Mouse (Mus musculus) hindbrain, embryonic 11.5 days (tissue): ENCODE results near the gene Tnfrsf26. TPM values are rescaled to one million over a fixed set of nuclear protein-coding genes. Genes with fewer than 3 reads are reported as not detected.
"Not testable (repeated sequence)": the region's sequence is repeated elsewhere in the genome, so short reads cannot be mapped to it uniquely, and the experiment has no call there.

ENCODE experiments used
- ATAC-seq: fragments of 200-750 bp; cut with Nextera tagmentation; 2 replicates; pipeline ENCODE4 v1.8.0; 2017; ENCODE audit warnings: mild to moderate bottlenecking, moderate TSS enrichment, moderate library complexity; ENCODE audit not compliant: low FRiP score
- DNase-seq: peaks from one replicate; pipeline ENCODE4 v3.0.0-alpha.2; 2015; ENCODE audit warnings: low spot score
- H3K27ac ChIP-seq: fragments of 300-500 bp; sonication (generic); 2 replicates; pipeline ENCODE4 v1.5.1; 2014; ENCODE audit warnings: mild to moderate bottlenecking, low read depth, low read length
- H3K27me3 ChIP-seq: fragments of 300-500 bp; sonication (generic); 2 replicates; pipeline ENCODE4 v1.6.1; 2014; ENCODE audit warnings: mild to moderate bottlenecking, low read length, moderate library complexity, mixed read lengths; ENCODE audit not compliant: control insufficient read depth, insufficient read depth
- H3K36me3 ChIP-seq: fragments of 300-500 bp; sonication (generic); 2 replicates; pipeline ENCODE4 v1.6.1; 2014; ENCODE audit warnings: mild to moderate bottlenecking, low read length, moderate library complexity, mixed read lengths; ENCODE audit not compliant: control insufficient read depth, insufficient read depth
- H3K4me1 ChIP-seq: fragments of 300-500 bp; sonication (generic); replicated peaks from 2 replicates; pipeline ENCODE4 v1.6.1; 2014; ENCODE audit warnings: low read length, mixed read lengths; ENCODE audit not compliant: control insufficient read depth, insufficient read depth
- H3K4me2 ChIP-seq: fragments of 300-500 bp; sonication (generic); replicated peaks from 2 replicates; pipeline ENCODE4 v1.6.1; 2014; ENCODE audit warnings: mild to moderate bottlenecking, low read depth, low read length
- H3K4me3 ChIP-seq: fragments of 300-500 bp; sonication (generic); 2 replicates; pipeline ENCODE4 v1.5.1; 2014; ENCODE audit warnings: low read depth, low read length
- H3K9ac ChIP-seq: fragments of 300-500 bp; sonication (generic); 2 replicates; pipeline ENCODE4 v1.6.1; 2014; ENCODE audit warnings: low read depth, low read length
- H3K9me3 ChIP-seq: fragments of 300-500 bp; sonication (generic); 2 replicates; pipeline ENCODE4 v1.6.1; 2016; ENCODE audit warnings: low read length; ENCODE audit not compliant: control insufficient read depth
- WGBS: fragments of 180-500 bp; shearing (Covaris S2); extraction: QIAGEN DNeasy Blood & Tissue Kit; methylation state at CpG from one replicate; pipeline ENCODE4 v1.1.7; 2014; 5-methylcytosine and 5-hydroxymethylcytosine counted together
- polyA plus RNA-seq: library from polyadenylated mRNA; unstranded; fragments of >200 nt; fragmentation: Nextera tagmentation; extraction: Ambion mirVana; gene quantifications from 2 replicates; pipeline ENCODE4 v1.2.1, GENCODE M21; 2014

Tnfrsf26 gene
- 0.25 and 0.35 TPM in 2 replicates for polyA plus RNA-seq

DNA sequence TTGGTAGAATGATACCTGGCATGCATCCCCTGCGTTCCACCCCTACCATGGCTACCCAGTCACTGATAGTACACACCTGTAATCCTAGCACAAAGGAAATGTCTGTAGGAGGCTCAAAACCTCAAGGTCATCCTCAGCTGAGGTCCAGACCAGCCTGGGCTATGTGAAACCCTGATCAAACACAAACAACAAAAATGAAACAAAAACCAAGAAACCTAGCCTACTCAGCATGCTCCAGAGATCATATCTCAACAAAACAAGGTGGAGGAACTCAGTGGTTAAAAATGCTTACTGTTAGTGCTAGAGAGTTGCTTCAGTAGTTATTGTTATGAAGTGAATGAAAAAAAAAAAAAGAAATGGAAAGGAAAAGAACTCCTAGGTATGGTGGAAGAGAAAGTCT is at the start of gene Tnfrsf26:
Gene Tnfrsf26, minus strand, starts transcription at position 183 of the 400 bp plus-strand sequence.
- Histone ChIP-seq H3K4me1 (no peaks in the 10 kb centered on the region), H3K9ac (no peak within 1 kb of the TSS), H3K4me2 (no peak within 1 kb of the TSS), H3K9me3 (no peaks in the 10 kb centered on the region), H3K36me3 (no peaks in the 10 kb centered on the region), H3K27ac (no peak within 1 kb of the TSS), H3K4me3 (no peak within 1 kb of the TSS), H3K27me3 (no peaks in the 10 kb centered on the region)
- DNase-seq (no peak), ATAC-seq (no peak)
- 91% methylated on average over 1 of the region's 1 CpGs for WGBS

DNA sequence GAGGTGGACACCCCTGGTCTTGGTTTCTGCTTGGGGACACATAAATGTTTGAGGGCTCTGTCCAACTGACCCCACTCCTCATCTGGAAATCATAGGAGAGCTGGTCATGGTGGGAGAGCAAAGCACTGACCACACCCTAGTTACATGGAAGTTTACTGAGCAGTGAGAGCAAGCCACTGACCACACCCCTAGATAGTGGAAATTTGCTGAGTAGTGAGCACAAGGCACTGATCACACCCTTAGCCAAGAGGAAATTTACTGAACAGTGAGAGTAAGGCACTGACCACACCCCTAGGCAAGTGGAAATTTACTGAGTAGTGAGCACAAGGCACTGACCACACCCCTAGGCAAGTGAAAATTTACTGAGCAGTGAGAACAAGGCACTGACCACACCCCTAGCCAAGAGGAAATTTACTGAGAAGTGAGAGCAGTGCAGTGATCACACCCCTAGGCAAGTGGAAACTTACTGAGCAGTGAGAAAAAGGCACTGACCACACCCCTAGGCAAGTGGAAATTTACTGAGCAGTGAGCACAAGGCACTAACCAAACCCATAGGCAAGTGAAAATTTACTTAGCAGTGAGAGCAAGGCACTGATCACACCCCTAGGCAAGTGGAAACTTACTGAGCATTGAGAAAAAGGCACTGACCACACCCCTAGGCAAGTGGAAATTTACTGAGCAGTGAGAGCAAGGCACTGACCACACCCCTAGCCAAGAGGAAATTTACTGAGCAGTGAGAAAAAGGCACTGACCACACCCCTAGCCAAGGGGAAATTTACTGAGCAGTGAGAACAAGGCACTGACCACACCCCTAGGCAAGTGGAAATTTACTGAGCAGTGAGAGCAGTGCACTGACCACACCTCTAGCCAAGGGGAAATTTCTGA is 38.1 kb upstream of the Tnfrsf26 start:
- Histone ChIP-seq H3K36me3 (no peaks in the 10 kb centered on the region), H3K9me3 (no peaks in the 10 kb centered on the region), H3K4me3 (no peak overlapping the region), H3K4me2 (no peak overlapping the region), H3K4me1 (no peaks in the 10 kb centered on the region), H3K27ac (no peak overlapping the region), H3K9ac (no peak overlapping the region), H3K27me3 (no peaks in the 10 kb centered on the region)
- DNase-seq (no peak), ATAC-seq (no peak)

GRCm38 (mm10) chr7:143663470-143663869 is 34.9 kb upstream of the Tnfrsf26 start:
- no peaks in the 10 kb centered on the region for H3K36me3 ChIP-seq
- H3K4me2 ChIP-seq: no peak overlapping the region
- ATAC-seq: no peak
- no peak overlapping the region for H3K9ac ChIP-seq
- DNase-seq: no peak
- H3K27ac ChIP-seq: no peak overlapping the region
- H3K9me3 ChIP-seq: no peaks in the 10 kb centered on the region
- no peaks in the 10 kb centered on the region for H3K27me3 ChIP-seq
- no peak overlapping the region for H3K4me3 ChIP-seq
- 81% methylated on average over 2 of the region's 2 CpGs for WGBS
- no peaks in the 10 kb centered on the region for H3K4me1 ChIP-seq

- Histone ChIP-seq H3K36me3 (no peaks in the 10 kb centered on the region), H3K4me3 (no peak overlapping the region), H3K4me2 (no peak overlapping the region), H3K9ac (no peak overlapping the region), H3K27me3 (no peaks in the 10 kb centered on the region), H3K9me3 (no peaks in the 10 kb centered on the region), H3K4me1 (no peaks in the 10 kb centered on the region), H3K27ac (no peak overlapping the region)
- DNase-seq (no peak), ATAC-seq (no peak)
These were observed 32.3 kb upstream of the Tnfrsf26 start for GRCm38 (mm10) chr7:143660797-143661196.

GRCm38 (mm10) chr7:143649769-143650346 is 21.3 kb upstream of the Tnfrsf26 start:
- H3K9ac ChIP-seq, H3K27me3 ChIP-seq, H3K27ac ChIP-seq, H3K4me1 ChIP-seq, DNase-seq, H3K36me3 ChIP-seq, H3K9me3 ChIP-seq: not testable (repeated sequence)
- H3K4me3 ChIP-seq: peak overlapping the region; percentile 59; the same call in 1 of the 2 replicates
- 0 out of 2 replicates have a peak, but pooled peaks have one; percentile 12 for ATAC-seq
- H3K4me2 ChIP-seq: peak overlapping the region; percentile 71
- 58% methylated on average over 10 of the region's 10 CpGs for WGBS

DNA sequence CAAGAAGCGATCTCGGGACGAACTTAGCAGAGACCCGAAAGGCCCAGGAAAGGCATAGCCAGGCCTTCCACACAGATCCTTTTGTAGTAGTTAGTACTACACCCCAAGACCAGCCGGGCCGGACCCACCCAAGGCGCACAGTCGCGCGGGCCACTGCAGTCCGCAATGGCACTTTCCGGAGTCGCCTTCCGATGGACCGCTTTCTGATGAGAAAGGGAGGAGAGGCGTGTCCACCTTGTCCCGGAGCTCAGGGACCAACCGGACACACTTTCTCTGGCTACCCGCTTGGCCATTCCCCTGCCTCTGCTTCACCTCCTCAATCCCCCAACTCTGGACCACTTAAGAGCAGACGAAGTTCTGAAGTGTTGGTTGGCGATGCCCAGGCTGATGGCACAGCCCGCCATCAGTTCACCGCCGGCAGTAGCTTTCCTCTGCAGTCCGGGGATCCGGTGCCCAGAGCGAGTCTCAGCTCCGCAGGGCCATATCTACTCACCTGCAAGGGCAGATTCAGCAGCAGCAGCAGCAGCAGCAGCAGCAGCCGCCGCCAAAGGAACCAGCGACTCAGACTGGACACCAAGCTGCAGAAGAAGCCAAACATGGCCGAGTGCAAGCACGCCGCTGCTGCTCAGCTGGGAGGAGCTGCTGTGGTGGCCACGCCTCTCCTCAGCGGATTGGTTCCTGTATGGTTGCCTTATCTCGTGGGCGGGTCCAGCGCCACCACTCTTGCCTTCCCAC is 20.7 kb upstream of the Tnfrsf26 start, which contains the start of gene Tnfrsf22:
Gene Tnfrsf22, minus strand, starts transcription at position 628 of the 735 bp plus-strand sequence.
- ATAC-seq (peak; percentile 92), DNase-seq (peak; percentile 83)
- Histone ChIP-seq H3K9me3 (no peaks in the 10 kb centered on the region), H3K9ac (peak within 1 kb of the TSS; percentile 55), H3K27me3 (no peaks in the 10 kb centered on the region), H3K4me1 (no peaks in the 10 kb centered on the region), H3K36me3 (no peaks in the 10 kb centered on the region), H3K27ac (no peak within 1 kb of the TSS), H3K4me2 (peak within 1 kb of the TSS; percentile 71), H3K4me3 (peak within 1 kb of the TSS; percentile 59)
- 3% methylated on average over 39 of the region's 39 CpGs for WGBS

GRCm38 (mm10) chr7:143643949-143644348 is 15.4 kb upstream of the Tnfrsf26 start:
- not testable (repeated sequence) for H3K36me3 ChIP-seq, H3K4me2 ChIP-seq, H3K27ac ChIP-seq, H3K9me3 ChIP-seq, H3K9ac ChIP-seq, H3K4me3 ChIP-seq, ATAC-seq, DNase-seq, H3K4me1 ChIP-seq, H3K27me3 ChIP-seq
- 88% methylated on average over 2 of the region's 2 CpGs for WGBS

DNA sequence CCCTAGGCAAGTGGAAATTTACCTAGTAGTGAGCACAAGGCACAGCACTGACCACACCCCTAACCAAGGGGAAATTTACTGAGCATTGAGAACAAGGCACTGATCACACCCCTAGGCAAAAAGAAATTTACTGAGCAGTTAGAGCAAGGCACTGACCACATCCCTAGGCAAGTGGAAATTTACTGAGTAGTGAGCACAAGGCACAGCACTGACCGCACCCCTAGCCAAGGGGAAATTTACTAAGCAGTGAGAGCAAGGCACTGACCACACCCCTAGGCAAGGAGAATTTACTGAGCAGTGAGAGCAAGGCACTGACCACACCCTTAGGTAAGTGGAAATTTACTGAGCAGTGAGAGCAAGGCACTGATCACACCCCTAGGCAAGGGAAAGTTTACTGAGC is 8.2 kb upstream of the Tnfrsf26 start:
- Histone ChIP-seq H3K4me3 (no peak overlapping the region), H3K9ac (no peak overlapping the region), H3K27ac (no peak overlapping the region), H3K27me3 (no peaks in the 10 kb centered on the region), H3K9me3 (no peaks in the 10 kb centered on the region), H3K4me2 (no peak overlapping the region), H3K36me3 (no peaks in the 10 kb centered on the region), H3K4me1 (no peaks in the 10 kb centered on the region)
- WGBS: 100% methylated on average over 1 of the region's 1 CpGs
- no peak for DNase-seq
- ATAC-seq: no peak
